Mouse (Mus musculus) thymus, postnatal 14 days (tissue): ENCODE results near the gene Dcp1b.

Source experiments
- DNase-seq: peaks from one replicate; pipeline ENCODE4 v3.0.0; 2021

The Dcp1b gene

GRCm38 (mm10) chr6:119175078-119175853, at the start of gene Dcp1b:
Gene Dcp1b (plus strand): TSS chr6:119175253.
- peak; percentile 93 for DNase-seq

GRCm38 (mm10) chr6:119126991-119127390, 48.1 kb upstream of the Dcp1b start:
- no peak for DNase-seq

DNA sequence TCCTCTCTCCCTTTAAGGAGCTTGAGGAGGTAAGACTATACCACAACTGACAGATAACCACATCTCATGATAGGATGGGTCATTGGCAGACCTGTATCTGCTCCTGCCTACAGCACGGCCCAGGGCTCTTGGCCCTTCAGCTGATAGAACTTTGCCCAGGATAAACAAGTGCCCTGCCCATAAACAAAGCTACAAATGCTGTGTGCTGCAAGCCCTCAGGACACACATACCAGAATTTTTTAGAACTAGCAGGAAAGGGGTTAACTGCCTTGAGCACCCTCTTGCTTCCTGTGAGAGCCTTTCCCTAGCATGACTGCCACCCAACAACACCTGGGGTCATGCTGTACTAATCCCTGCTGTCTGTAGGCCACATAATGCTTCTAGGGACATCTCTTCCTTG, 47.0 kb upstream of the Dcp1b start:
- DNase-seq: no peak

DNA sequence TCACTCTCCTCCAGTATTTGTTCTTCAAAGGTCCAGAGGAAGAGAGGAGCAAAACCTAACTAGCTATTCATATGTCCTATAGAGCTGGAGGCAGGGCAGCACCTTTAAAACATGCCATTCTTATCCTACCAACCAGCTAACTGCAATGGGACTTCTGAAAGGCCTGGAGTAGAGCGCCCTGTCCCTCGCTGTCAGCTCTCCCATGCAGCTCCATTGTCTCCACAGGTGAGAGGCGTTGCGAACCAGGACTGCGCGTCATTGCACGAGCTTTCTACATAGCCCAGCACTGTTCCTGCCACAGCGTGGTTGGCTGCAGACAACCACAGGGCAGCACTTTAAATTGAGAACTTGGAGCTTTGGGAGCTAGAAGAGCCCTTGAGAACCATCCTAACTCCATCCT, 46.5 kb upstream of the Dcp1b start:
- DNase-seq: no peak

DNA sequence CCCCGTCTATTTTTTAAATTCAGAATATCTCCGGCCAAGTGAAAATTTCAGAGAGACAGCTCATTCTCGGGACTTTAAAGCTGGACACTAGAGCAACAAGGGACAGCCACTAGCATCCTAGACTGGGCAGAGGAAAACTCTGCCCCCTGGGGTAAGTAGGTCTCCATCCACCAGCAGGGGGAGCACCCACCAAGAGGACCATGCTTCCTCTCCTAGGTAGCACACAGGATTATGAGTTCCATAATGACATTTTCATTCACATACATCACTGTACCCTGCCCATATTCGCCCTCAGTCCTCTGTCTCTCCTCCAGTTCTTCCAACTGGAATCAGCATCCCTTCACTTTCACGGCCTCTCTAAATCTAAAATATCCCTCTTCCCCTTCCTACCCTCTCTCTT, 45.4 kb upstream of the Dcp1b start:
- DNase-seq: peak; percentile 72

- no peak for DNase-seq
Measured at GRCm38 (mm10) chr6:119132111-119132735, 42.8 kb upstream of the Dcp1b start.

GRCm38 (mm10) chr6:119132863-119133262, 42.2 kb upstream of the Dcp1b start:
- DNase-seq: no peak

DNA sequence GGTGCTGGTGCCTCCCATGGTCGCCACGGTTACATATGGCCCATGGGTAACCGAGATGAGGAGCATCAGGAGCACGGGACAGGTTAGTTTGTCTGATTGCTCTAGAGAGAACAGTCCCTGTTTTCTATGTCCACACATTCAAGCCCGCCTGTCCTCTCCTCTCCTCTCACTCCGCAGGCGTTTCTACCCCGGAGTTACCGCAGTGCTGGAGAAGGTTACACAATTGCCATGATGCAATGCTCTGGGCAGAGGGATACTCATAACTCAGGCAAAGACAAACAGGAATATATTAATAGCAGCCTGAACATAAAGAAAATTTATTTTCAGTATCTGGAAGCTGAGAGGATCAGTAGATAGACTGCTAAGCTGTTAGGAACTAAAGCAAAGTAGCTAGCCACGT, 37.3 kb upstream of the Dcp1b start:
- no peak for DNase-seq

- no peak for DNase-seq
Measured at GRCm38 (mm10) chr6:119139561-119139960, 35.5 kb upstream of the Dcp1b start.

DNA sequence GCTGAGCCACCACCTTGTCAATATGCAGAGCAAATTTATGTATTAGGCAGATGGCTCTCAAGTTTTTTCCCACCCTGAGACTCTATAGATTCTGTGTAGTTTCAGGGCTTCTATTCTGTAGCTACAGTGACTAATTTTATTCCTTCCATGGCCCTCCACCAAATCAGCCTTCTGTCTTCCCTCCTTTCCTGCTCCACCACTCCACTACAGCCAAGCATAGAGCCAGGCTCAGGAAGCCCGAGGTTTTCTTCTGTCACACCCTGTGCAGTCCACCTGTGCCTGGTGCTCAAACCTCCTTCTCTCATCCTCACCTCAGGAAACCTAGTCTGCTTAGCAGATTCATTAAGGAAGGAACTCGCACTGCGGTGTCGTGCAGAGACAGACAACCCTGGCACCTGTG, 29.9 kb upstream of the Dcp1b start:
- peak; percentile 5 for DNase-seq

DNA sequence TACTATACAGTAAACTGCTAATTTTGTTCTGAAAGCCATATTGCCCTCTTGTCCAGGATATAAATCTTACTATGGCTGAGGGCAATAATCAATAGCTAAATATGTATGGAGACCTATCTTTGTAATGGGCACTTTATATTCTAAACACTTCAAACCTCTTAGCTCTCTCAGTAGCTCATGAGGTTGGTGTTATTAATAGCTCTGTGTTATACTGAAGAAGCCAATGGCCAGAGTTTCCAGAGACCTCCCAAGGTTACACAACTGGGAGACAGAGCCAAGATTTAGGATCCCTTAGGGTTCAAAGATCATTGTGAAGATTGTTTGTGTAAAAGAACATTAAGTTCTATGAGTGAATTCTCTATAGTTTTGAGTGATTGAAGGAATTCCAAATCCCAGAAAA, 9.4 kb upstream of the Dcp1b start:
- DNase-seq: no peak

DNA sequence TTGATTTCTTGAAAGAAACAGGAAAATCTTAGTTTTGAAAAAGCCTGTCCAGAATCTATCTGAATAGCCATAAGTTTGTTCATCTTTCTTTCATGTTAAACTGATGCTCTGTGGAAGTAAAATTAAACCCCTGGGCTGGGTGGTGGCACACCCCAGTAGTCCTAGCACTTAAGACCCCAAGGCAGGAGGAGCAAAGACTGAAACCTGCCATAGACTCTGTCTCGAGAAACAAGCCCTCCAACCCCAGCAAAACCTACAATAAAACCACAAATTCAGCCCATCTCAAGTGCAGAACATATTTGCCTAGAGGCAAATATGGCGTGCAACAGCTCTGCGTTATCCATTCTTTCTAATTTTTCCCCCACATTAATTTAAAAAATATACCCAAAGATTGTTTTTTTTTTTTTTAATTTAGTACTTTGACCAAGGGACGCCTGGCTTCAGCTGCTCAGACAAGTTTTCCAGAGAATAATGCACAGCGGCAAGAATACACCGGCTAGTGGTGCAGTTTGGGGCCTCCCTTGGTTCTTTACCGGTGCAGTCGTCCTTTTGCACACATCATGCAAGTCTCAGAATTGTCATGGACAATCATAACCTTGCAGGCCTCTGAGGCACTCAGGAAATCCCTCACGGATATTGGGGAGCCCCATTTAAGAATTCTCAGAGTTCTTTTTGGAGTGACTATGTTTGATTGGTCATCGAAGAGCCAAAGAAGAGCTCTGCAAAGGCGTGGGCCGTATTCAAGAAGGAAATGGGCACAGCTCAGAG, 562 bp upstream of the Dcp1b start:
- no peak for DNase-seq

DNA sequence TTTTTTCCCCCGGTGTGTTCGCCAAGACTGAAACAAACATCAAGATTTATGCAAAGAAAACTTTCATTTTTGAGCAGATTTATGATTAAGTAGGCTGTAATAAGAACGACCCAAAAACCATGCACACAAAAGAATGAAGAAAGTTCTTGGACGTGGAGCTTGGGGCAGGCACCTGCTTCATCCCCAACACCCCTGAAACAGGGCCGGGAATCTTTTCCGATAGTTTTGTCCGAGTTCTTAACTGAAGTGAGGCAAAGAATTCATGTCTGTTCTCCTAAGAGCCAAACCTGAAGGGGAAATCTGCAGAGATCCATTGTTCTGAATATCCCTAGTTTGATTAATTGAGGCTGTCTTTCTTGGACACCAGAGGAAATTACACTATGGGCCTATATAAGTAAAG, 1.1 kb downstream of the Dcp1b start:
- no peak for DNase-seq

DNA sequence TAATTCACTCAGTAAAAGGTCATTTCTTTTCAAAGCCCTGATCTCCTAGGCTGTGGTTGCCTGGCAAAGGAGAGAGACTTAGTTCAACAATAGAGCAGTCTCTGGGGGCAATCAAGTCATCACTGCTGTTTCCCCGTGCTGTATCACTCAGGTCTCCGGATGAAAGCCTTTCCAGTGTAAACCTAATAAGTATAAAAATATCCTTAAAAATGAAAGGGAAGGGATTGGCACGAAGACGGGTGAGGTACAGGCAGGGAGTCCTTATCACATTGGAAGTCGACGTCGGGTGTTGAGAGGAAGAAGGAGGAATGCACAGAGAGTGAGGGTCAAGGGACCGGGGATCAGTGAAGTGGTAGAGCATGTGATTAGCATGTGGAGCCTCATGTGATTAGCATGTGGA, 2.0 kb downstream of the Dcp1b start:
- DNase-seq: no peak

DNA sequence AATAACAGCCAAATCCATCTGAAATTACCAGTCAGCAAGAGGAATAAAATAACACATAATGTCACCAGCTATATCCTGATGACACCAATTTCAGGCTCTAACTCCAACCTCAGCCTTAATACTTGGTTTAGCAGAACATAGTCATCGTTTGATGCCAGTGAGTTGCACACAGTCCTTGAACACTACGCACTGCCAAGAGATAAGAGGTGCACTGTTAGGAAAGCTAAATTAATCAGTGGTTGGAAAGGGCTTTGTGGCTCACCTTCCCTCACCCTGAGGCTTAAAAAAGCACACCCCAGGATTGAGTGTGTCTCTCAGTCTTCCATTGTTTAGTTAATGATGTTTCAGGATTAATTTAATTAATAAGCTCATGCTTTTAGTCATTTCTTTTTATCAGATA, 5.1 kb downstream of the Dcp1b start:
- no peak for DNase-seq

- no peak for DNase-seq
Measured at GRCm38 (mm10) chr6:119182211-119182610, 7.2 kb downstream of the Dcp1b start.

DNA sequence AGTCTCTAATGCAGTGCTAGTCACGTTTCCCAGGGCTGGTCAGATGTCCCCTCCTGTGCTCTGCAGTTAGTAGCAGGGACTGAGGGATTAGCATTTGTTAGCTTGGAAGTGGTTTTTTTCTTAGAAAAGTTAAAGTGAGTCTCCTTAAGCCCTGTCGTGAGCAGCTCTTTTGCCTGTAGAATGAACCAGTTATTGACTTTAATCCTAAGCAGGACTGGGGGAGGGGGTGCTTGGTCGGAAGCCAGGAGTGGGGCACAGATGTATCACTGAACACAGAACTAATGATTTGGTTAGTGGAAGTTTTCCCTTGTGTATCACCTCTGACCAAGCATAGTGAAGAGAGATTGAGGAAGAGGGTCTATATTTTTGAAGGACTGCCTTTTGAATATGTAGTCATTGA, 8.7 kb downstream of the Dcp1b start:
- no peak for DNase-seq

GRCm38 (mm10) chr6:119186658-119187057, 11.6 kb downstream of the Dcp1b start:
- peak; percentile 25 for DNase-seq

DNA sequence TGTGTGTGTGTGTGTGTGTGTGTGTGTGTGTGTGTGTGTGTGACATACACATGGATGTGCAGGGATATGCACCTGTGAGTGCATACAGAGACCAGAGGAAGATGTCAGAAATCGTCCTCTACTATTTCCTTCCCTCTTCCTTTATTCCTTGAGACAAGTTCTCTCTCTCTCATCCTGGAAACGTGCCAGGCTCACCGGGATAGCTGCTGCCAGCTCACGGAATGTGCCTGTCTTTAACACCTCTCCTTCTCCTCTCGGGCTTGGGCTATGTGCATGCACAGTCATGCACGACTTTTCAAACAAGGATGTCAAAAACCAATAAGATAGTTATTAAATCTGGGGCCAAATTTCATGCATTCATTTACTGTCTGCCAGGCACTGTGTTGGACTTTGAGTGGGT, 12.6 kb downstream of the Dcp1b start:
- no peak for DNase-seq

DNA sequence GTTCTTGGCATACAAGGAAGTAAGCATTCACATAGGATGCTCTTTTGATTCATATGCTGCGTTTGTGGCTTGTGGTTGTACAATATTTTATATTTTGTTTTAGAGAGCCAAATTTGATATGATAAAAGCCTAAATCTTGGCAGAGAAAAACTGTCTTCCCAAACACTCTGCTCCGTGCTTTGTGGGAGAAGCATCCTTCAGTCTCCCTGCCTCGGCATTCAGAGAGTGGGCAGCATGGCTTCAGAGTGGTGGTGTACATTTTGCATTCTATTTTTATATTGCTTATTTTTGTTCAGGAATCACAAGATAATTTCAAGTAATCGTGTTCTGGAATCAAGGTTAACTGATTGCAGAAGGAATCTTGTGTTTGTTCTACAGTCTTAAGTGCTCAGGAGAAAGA, 16.4 kb downstream of the Dcp1b start:
- DNase-seq: no peak

DNA sequence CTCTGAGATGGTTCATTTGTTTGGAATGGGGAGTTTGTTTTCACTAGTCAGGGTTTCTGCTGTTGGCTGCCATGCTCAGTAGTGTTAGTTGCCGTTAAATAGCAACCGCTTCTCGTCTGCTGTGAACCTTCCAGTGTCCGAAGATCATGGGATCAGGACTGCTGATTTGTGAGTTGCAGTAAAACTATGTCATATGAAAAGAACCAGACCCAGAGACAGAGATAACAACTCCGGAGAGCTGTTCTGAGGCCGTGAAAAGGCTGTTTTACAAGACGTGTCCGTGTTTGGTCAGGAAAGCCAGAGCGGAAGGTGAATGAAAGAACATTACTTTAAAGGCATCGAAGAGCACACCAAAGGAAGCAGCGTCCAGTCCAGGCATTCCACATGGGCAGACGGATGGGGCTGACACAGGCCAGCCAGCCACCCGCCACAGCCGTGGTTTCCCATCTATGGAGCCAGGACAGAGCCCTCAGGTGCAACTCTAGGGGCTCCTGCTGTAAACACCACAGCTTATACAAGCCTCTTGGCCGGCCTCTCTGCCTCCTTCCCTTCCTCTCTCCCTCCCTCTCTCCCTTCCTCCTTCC, 18.6 kb downstream of the Dcp1b start:
- no peak for DNase-seq

- DNase-seq: no peak
Measured at GRCm38 (mm10) chr6:119194161-119194560, 19.1 kb downstream of the Dcp1b start.

- no peak for DNase-seq
Measured at GRCm38 (mm10) chr6:119194601-119195000, 19.5 kb downstream of the Dcp1b start.
